Mouse (Mus musculus): ENCODE measurements at regions not wholly inside any gene's neighbourhood (a gene's known extent, or its start where the extent isn't known, plus 50 kb on each side); places are given as distances from the start of the nearest gene placed in this dataset.
"Not testable (repeated sequence)": the region's sequence is repeated elsewhere in the genome, so short reads cannot be mapped to it uniquely, and the experiment has no call there.

DNA sequence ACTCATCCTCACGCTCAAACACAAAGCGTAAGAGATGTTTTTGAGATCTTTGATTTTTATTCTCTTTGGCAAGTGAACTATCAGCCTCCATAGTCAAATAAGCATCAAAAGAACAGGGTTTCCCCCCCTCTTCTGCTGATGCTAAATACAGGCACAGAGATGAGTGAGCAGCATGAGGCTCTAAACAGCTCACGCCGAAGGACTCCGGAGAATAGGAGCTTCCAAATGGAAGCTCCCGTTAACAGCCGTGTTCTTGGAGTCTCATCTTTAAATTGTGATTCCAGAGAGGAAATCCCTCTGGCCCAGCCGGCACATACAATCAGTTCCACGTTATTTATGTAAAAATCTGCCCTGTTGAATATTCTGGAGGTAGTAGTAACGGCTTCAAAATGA, 161.1 kb downstream of the Srek1 start:
- no peak for DNase-seq (ENCODE audit: low read depth)
- TF ChIP-seq CTCF (IDR thresholded peaks at IDR 0.05; ENCODE audit: borderline replicate concordance, extremely low read depth, insufficient read depth, insufficient read length) (no peak), POLR2A (IDR thresholded peaks at IDR 0.05; ENCODE audit: borderline replicate concordance, extremely low read depth, insufficient read depth, insufficient read length, poor library complexity, severe bottlenecking) (no peak)

DNA sequence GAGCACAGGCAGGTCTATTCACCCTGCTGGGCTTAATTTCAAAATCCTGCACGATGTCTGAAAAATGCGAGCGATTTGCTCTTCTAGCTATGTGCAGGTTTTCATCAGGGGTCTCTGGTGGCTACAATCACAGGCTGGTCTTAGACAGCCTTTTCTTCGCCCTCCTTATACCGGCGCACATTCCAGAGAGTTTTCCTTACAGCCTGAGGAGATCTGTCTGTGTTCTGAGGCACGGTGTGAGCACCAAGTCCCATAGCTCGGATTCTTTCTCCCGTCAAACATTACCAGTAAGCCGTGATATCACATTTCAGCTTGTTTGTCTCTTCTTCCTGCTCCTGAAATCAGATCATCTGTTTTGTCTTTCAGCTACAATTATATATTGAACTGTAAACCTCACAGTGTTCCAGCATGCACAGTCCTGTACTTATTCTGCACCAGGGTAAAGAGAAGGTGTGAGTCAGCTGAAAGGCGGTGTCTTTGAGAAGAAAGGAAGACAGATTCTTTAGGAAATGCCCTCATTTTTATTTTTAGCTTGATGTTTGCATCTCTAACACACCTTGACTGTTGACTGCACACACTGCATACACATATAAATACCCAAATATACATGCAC, 161.6 kb downstream of the Srek1 start:
- no peak for TF ChIP-seq CTCF (IDR thresholded peaks at IDR 0.05; ENCODE audit: borderline replicate concordance, extremely low read depth, insufficient read depth, insufficient read length)
- TF ChIP-seq POLR2A (IDR thresholded peaks at IDR 0.05; ENCODE audit: borderline replicate concordance, extremely low read depth, insufficient read depth, insufficient read length, poor library complexity, severe bottlenecking) = no peak
- no peak for DNase-seq (ENCODE audit: low read depth)

DNA sequence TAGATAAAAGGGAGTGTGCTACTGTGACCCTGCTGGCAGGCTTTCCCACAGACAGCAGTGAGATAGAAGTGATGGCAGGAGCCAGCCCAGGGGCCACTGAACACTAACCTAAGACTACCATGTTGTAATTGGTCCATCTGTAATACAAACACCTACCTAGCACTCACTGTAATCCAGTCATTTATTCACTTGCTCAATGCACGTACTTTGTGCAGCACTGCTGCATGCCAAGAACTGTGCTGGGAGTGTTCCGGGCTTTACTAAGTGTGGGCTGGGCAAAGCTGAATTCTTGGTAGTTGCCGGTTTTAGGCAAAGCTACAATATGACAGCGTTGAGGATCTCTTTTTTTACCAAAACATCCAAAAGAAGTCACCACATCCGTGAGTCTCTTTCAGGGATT, 172.1 kb downstream of the Srek1 start:
- no peak for TF ChIP-seq POLR2A (IDR thresholded peaks at IDR 0.05; ENCODE audit: borderline replicate concordance, extremely low read depth, insufficient read depth, insufficient read length, poor library complexity, severe bottlenecking)
- no peak for TF ChIP-seq CTCF (IDR thresholded peaks at IDR 0.05; ENCODE audit: borderline replicate concordance, extremely low read depth, insufficient read depth, insufficient read length)

DNA sequence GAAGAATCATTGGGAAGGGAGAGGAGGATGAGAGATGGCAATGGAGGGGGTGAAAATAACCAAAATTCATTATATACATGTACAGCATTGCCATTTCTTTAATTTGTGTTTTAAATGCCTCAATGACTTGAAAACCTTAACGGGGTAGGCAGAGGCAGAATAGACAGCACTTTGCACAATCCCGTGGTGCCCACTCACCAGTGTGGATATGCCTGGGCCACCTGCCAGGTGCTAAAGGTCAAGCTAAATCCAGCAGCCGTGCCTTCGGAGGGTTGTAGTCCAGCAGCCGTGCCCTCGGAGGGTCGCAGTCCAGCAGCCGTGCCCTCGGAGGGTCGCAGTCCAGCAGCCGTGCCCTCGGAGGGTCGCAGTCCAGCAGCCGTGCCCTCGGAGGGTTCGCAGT, 182.0 kb downstream of the Srek1 start:
- DNase-seq (ENCODE audit: low read depth) = no peak
- TF ChIP-seq POLR2A (IDR thresholded peaks at IDR 0.05; ENCODE audit: borderline replicate concordance, extremely low read depth, insufficient read depth, insufficient read length, poor library complexity, severe bottlenecking) = no peak

More for the DNA sequence above, 172.1 kb downstream of the Srek1 start:
- no peak for DNase-seq (ENCODE audit: low read depth)

DNA sequence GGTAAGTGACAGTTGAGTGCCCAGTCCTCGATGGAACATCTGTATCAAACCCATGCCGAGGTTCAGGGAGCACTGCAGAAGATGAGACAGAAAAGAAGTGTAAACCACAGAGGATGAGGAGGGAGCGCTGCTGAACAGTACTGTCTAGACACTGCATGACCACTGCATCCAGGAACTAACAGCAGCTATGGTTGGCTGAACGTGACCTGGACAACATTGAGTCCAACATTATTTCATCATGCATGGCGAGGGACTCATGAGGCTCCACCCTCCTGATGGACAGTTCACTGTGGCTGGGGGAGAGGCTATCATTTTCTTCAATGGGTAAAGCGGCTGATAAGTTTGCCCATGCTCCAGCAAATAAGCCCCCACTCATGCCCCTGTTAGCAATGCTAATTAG, 182.5 kb downstream of the Srek1 start:
- no peak for DNase-seq (ENCODE audit: low read depth)

DNA sequence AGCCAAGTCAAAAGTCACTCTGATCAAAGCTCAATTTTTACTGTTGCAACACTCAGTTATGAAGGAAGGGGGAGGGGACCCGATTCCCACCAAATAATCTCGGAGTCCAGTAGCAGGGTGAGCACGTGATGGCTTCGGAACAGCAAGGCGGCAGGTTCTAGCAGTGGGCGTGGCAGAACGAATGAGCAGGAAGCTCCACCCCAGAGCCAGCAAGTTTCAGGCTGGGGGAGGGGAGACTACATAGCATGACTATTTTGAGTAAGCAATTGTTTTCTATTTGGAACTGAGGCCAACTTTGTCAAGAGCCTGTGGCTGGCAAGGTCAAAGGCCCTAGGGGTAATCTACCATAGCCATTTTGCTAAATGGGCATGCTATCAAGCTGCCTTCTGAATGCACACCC, 183.0 kb downstream of the Srek1 start:
- not testable (repeated sequence) for DNase-seq (ENCODE audit: low read depth)

More for the DNA sequence above, 182.5 kb downstream of the Srek1 start:
- TF ChIP-seq POLR2A (IDR thresholded peaks at IDR 0.05; ENCODE audit: borderline replicate concordance, extremely low read depth, insufficient read depth, insufficient read length, poor library complexity, severe bottlenecking) = no peak
- TF ChIP-seq CTCF (IDR thresholded peaks at IDR 0.05; ENCODE audit: borderline replicate concordance, extremely low read depth, insufficient read depth, insufficient read length) = no peak

DNA sequence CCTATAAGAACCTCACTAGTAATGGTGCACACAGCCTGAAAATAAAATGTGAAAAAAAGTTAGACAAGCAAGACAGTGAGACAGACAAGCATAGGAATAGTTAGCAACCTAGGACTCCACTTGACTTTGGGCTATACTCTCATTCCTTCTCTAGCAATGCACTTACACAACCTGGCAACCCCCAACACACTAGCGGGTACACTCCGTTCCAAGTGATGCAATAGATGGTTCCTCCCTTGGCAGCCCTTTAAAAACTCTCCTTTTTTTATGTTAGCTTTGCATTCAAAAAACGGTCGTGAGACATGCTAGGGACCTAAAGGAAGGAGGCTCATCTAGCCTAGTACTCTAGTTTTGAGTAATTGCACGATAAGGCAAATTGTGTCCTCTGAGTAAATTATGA, 184.8 kb downstream of the Srek1 start:
- TF ChIP-seq CTCF (IDR thresholded peaks at IDR 0.05; ENCODE audit: borderline replicate concordance, extremely low read depth, insufficient read depth, insufficient read length) = no peak
- TF ChIP-seq POLR2A (IDR thresholded peaks at IDR 0.05; ENCODE audit: borderline replicate concordance, extremely low read depth, insufficient read depth, insufficient read length, poor library complexity, severe bottlenecking) = no peak
- DNase-seq (ENCODE audit: low read depth) = no peak

DNA sequence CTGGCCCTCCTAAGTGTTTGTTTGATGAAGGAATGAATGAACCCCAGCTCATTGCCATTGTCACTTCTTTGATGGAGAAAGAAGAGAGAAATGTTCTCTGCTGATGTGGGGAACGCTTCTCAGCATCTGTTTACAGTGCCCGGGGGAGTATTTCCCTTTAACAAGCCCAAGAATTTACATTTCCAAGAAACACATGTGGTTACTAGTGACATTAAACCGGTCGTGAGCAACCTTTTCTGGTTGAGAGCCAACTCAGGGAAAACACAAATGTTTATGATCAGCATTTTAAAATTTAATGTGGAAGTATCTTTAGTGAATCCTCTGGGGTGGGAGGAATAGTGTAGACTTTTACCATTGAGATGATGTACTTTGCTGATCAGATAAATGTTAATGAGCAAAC, 197.6 kb downstream of the Srek1 start:
- no peak for DNase-seq (ENCODE audit: low read depth)
- TF ChIP-seq CTCF (IDR thresholded peaks at IDR 0.05; ENCODE audit: borderline replicate concordance, extremely low read depth, insufficient read depth, insufficient read length) (no peak), POLR2A (IDR thresholded peaks at IDR 0.05; ENCODE audit: borderline replicate concordance, extremely low read depth, insufficient read depth, insufficient read length, poor library complexity, severe bottlenecking) (no peak)

DNA sequence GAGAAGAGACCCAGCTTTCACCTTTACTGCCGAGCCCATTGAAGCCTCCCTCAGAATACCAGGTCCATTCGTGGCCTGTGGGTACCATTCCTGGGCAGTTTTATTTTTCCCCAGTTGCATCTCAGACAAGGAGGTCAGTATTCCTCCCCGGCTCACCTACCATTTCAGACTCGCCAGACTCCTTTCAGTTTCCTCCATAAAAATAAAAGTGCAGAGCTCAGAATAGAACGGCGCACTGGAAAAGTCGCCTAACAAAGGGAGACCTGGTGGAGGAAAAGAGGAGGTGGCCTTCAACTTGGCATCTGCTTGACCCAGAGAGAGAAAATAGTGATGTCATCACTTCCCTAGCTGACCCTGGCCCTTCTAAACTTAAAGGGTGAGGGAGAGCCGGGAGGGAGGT, 209.7 kb downstream of the Srek1 start:
- DNase-seq (ENCODE audit: low read depth) = no peak
- TF ChIP-seq POLR2A (IDR thresholded peaks at IDR 0.05; ENCODE audit: borderline replicate concordance, extremely low read depth, insufficient read depth, insufficient read length, poor library complexity, severe bottlenecking) (no peak), CTCF (IDR thresholded peaks at IDR 0.05; ENCODE audit: borderline replicate concordance, extremely low read depth, insufficient read depth, insufficient read length) (no peak)

DNA sequence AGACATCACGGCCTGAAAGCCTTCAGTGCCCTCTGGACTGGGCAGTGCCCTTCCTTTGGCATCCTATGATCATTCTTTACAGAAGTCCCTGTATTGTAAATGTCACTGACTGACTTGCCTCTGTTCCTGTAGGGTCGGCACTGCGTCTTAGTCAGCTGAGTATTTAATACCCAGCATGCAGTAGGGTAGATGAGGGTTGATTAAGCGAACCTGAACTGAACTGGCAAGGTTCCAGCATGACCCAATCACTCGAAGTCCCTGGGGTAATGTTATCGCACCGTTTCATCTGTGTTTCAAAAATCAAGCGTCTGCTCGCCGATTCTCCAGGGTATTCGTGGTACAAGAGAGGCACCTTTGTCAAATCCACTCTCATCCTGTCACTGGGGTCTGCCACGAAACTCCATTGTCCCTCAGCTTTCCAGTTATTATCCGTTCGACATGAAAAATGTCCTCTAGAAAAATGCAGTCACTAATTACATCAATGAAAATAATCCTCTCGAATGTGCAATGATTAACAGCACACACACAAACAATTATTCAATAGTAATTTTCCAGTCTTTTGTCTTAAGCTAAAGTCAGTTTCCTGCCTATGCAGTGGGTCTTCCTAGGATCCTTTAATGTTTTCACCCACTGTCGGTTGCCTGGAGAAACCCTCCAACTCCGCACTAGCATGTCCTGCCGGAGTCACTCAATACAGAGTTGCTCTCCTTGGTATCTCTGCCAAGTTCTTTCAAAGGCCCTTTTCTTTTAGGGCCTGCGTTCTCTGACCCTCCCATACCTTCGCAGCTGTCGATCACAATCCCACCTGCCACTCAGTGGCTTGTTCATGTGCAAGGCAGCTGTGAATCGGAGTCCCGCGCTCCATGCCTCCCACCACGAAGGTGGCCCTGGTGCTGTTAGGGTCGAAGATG, 212.4 kb downstream of the Srek1 start:
- TF ChIP-seq CTCF (IDR thresholded peaks at IDR 0.05; ENCODE audit: borderline replicate concordance, extremely low read depth, insufficient read depth, insufficient read length) (no peak), POLR2A (IDR thresholded peaks at IDR 0.05; ENCODE audit: borderline replicate concordance, extremely low read depth, insufficient read depth, insufficient read length, poor library complexity, severe bottlenecking) (no peak)
- peak; percentile 59 for DNase-seq (ENCODE audit: low read depth)

DNA sequence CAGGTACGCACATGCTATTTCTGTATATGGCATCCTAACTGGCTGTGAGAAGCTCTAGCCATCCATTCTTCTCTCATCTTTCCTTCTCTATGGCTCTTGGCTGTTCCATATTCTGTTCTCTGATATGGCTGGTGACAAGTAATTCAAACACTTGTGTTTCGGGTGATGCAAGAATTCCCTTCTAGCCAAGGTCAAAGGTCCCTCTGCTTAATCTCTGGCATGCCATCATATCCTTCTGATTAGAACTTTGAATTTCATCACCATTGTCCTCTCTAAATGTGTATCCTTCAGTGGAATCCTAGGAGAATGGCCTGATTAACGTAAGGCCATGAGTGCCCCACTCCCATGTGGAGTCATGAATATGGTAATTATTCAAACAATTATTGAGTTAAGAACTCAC, 215.5 kb downstream of the Srek1 start:
- no peak for DNase-seq (ENCODE audit: low read depth)
- TF ChIP-seq POLR2A (IDR thresholded peaks at IDR 0.05; ENCODE audit: borderline replicate concordance, extremely low read depth, insufficient read depth, insufficient read length, poor library complexity, severe bottlenecking) (no peak), CTCF (IDR thresholded peaks at IDR 0.05; ENCODE audit: borderline replicate concordance, extremely low read depth, insufficient read depth, insufficient read length) (no peak)

DNA sequence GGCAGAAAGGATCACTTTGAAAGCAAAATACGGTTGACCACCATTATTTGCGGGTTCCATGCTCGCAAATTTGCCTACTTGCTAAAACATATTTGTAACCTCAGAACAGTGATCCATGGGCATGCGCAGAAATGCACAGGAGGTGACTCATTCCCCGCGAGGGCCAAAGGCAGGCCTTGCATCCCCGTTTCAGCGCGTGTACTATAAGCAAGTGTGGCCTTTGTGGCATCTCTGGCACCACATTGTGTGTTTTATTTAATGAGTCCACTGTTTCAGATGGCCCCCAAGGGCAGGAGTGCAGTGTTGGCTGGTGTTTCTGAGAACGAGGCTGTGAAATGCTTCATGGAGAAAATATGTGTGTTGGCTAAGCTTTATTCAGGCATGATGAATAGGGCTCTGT, 205.3 kb upstream of the Mast4 start:
- no peak for DNase-seq (ENCODE audit: low read depth)
- no peak for TF ChIP-seq CTCF (IDR thresholded peaks at IDR 0.05; ENCODE audit: borderline replicate concordance, extremely low read depth, insufficient read depth, insufficient read length)
- TF ChIP-seq POLR2A (IDR thresholded peaks at IDR 0.05; ENCODE audit: borderline replicate concordance, extremely low read depth, insufficient read depth, insufficient read length, poor library complexity, severe bottlenecking) = no peak
